Mouse (Mus musculus): Measurements from ENCODE around the gene Thegl. TPM values are rescaled to one million over a fixed set of nuclear protein-coding genes. Genes with fewer than 3 reads are reported as not detected.

Thegl gene
- total and polyA plus RNA-seq, 3 experiments: not detected

DNA sequence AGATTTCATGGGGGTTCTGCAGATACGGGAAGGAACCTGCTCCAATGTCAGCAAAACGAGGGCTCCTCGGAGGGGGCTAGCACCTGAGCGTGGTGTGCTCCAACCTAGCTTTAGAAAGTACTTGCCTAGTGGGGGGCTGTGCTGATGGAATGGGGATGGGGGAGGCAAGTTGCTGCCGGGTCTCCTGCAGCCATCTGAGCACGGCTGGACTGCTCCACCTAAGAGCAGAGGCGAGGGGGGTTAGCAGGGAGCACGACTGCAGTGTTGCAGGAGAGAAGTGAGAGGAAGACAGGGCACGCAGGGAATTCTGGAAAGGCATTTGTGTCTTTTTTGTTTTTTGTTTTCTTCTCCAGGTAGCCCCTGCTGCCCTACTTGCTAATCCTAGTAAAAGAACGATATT lies 44.5 kb downstream of the Thegl start:
- H3K4me1 ChIP-seq (ENCODE audit: control insufficient read depth in 1 of 2, insufficient read depth in 2 of 2, low read length in 2 of 2): peaks cover 0 to 7% of the 10 kb centered on the region in 2 experiments; a peak in 2 of 4 replicates
- no peak overlapping the region for H3K9ac ChIP-seq (ENCODE audit: control insufficient read depth, low read depth, low read length, poor library complexity, severe bottlenecking)
- H3K27ac ChIP-seq (ENCODE audit: control insufficient read depth, low read depth, low read length): no peak overlapping the region
- no peak for DNase-seq (ENCODE audit: low read depth, low spot score)
- peaks cover 0 to 3% of the 10 kb centered on the region in 2 experiments; a peak in 1 of 4 replicates for H3K36me3 ChIP-seq (ENCODE audit: control insufficient read depth in 1 of 2, insufficient read depth in 2 of 2, low read length in 2 of 2)
- no peaks in the 10 kb centered on the region for H3K79me2 ChIP-seq (ENCODE audit: control insufficient read depth, insufficient read depth, low read length, poor library complexity)
- no peaks in the 10 kb centered on the region for H3K9me3 ChIP-seq (replicated peaks; ENCODE audit: insufficient read depth, low read length)
- no peaks in the 10 kb centered on the region; a peak in 2 of 4 replicates for H3K27me3 ChIP-seq (ENCODE audit: control insufficient read depth in 1 of 2, insufficient read depth in 2 of 2, low read length in 2 of 2)
- TF ChIP-seq UBTF (IDR thresholded peaks at IDR 0.05; ENCODE audit: borderline replicate concordance, insufficient read depth, low read depth, low read length) (no peak), BHLHE40 (IDR thresholded peaks at IDR 0.05; ENCODE audit: borderline replicate concordance, low read depth, low read length) (no peak), MYC (IDR thresholded peaks at IDR 0.05; ENCODE audit: low read depth, low read length) (no peak), POLR2A (IDR thresholded peaks at IDR 0.05; ENCODE audit: control insufficient read depth in 1 of 2, insufficient read depth in 1 of 2, low read depth in 1 of 2, low read length in 2 of 2, poor library complexity in 1 of 2) (no peak), GABPA (IDR thresholded peaks at IDR 0.05; ENCODE audit: low read depth, low read length) (no peak), ZNF384 (IDR thresholded peaks at IDR 0.05; ENCODE audit: low read depth, low read length) (no peak), ZC3H11A (IDR thresholded peaks at IDR 0.05; ENCODE audit: low read depth, low read length) (no peak), TAL1 (IDR thresholded peaks at IDR 0.05; ENCODE audit: low read length) (no peak), ELF1 (IDR thresholded peaks at IDR 0.05; ENCODE audit: low read depth, low read length) (no peak), CHD1 (IDR thresholded peaks at IDR 0.05; ENCODE audit: low read depth, low read length) (no peak), JUND (IDR thresholded peaks at IDR 0.05; ENCODE audit: low read depth, low read length) (no peak), MAFK (IDR thresholded peaks at IDR 0.05; ENCODE audit: borderline replicate concordance, low read depth, low read length) (no peak), POLR2AphosphoS5 (IDR thresholded peaks at IDR 0.05; ENCODE audit: borderline replicate concordance, low read depth, low read length) (no peak), USF1 (IDR thresholded peaks at IDR 0.05; ENCODE audit: low read depth, low read length) (no peak)
- no peak overlapping the region for H3K4me3 ChIP-seq (ENCODE audit: control insufficient read depth in 1 of 2, insufficient read depth in 1 of 2, low read depth in 2 of 2, low read length in 2 of 2)

- DNase-seq (ENCODE audit: low read depth, low spot score): peak; percentile 82
- H3K9ac ChIP-seq (ENCODE audit: control insufficient read depth, low read depth, low read length, poor library complexity, severe bottlenecking): peak overlapping the region; percentile 41
- H3K4me1 ChIP-seq (ENCODE audit: control insufficient read depth in 1 of 2, insufficient read depth in 2 of 2, low read length in 2 of 2): peaks cover 0 to 7% of the 10 kb centered on the region in 2 experiments; a peak in 2 of 4 replicates
- H3K79me2 ChIP-seq (ENCODE audit: control insufficient read depth, insufficient read depth, low read length, poor library complexity): no peaks in the 10 kb centered on the region
- H3K9me3 ChIP-seq (replicated peaks; ENCODE audit: insufficient read depth, low read length): no peaks in the 10 kb centered on the region
- peaks cover 0 to 3% of the 10 kb centered on the region in 2 experiments; a peak in 1 of 4 replicates for H3K36me3 ChIP-seq (ENCODE audit: control insufficient read depth in 1 of 2, insufficient read depth in 2 of 2, low read length in 2 of 2)
- H3K27ac ChIP-seq (ENCODE audit: control insufficient read depth, low read depth, low read length): no peak overlapping the region
- no peaks in the 10 kb centered on the region; a peak in 3 of 4 replicates for H3K27me3 ChIP-seq (ENCODE audit: control insufficient read depth in 1 of 2, insufficient read depth in 2 of 2, low read length in 2 of 2)
- H3K4me3 ChIP-seq (ENCODE audit: control insufficient read depth in 1 of 2, insufficient read depth in 1 of 2, low read depth in 2 of 2, low read length in 2 of 2): peak overlapping the region; percentile 65
- TF ChIP-seq CHD1 (IDR thresholded peaks at IDR 0.05; ENCODE audit: low read depth, low read length) (no peak), ETS1 (IDR thresholded peaks at IDR 0.05; ENCODE audit: low read depth, low read length) (no peak), ELF1 (IDR thresholded peaks at IDR 0.05; ENCODE audit: low read depth, low read length) (no peak), GATA1 (IDR thresholded peaks at IDR 0.05; ENCODE audit: low read depth, low read length) (no peak), MAZ (IDR thresholded peaks at IDR 0.05; ENCODE audit: low read depth, low read length) (no peak), TAL1 (IDR thresholded peaks at IDR 0.05; ENCODE audit: low read length) (no peak), SIN3A (IDR thresholded peaks at IDR 0.05; ENCODE audit: low read length) (peak; percentile 58; the same call in 1 of the 2 replicates), TBP (IDR thresholded peaks at IDR 0.05; ENCODE audit: low read depth, low read length) (no peak), MEF2A (IDR thresholded peaks at IDR 0.05; ENCODE audit: extremely low read depth, insufficient replicate concordance, low read depth, low read length, poor library complexity, severe bottlenecking) (no peak), NELFE (IDR thresholded peaks at IDR 0.05; ENCODE audit: low read depth, low read length) (no peak), TCF12 (IDR thresholded peaks at IDR 0.05; ENCODE audit: low read depth, low read length) (no peak), SMC3 (IDR thresholded peaks at IDR 0.05; ENCODE audit: low read depth, low read length) (peak; percentile 95), POLR2AphosphoS5 (IDR thresholded peaks at IDR 0.05; ENCODE audit: borderline replicate concordance, low read depth, low read length) (no peak), ZMIZ1 (IDR thresholded peaks at IDR 0.05; ENCODE audit: low read depth, low read length) (no peak), ZKSCAN1 (IDR thresholded peaks at IDR 0.05; ENCODE audit: low read depth, low read length) (no peak), NRF1 (IDR thresholded peaks at IDR 0.05; ENCODE audit: insufficient read depth, low read depth, low read length, poor library complexity, severe bottlenecking) (no peak), MAX (IDR thresholded peaks at IDR 0.05; ENCODE audit: low read length) (no peak), JUND (IDR thresholded peaks at IDR 0.05; ENCODE audit: low read depth, low read length) (no peak), MYC (IDR thresholded peaks at IDR 0.05; ENCODE audit: low read depth, low read length) (peak; percentile 43; the same call in 1 of the 2 replicates), ZC3H11A (IDR thresholded peaks at IDR 0.05; ENCODE audit: low read depth, low read length) (peak; percentile 79), CTCF (IDR thresholded peaks at IDR 0.05 in 2 of 3, conservative IDR thresholded peaks at IDR 0.05 in 1 of 3; ENCODE audit: control insufficient read depth in 1 of 3, insufficient read depth in 1 of 3, low read depth in 2 of 3, low read length in 3 of 3, poor library complexity in 1 of 3, severe bottlenecking in 1 of 3) (peak; percentile 94 to 99 (median 94)), CHD2 (IDR thresholded peaks at IDR 0.05; ENCODE audit: low read length) (no peak), MAFK (IDR thresholded peaks at IDR 0.05; ENCODE audit: borderline replicate concordance, low read depth, low read length) (no peak)
These were observed 45.7 kb downstream of the Thegl start for GRCm38 (mm10) chr5:77061372-77062038.

Measured in MEL (cell line).